Mouse (Mus musculus) CH12.LX (cell line): ENCODE results near the gene Tex29. TPM values are rescaled to one million over a fixed set of nuclear protein-coding genes. Genes with fewer than 3 reads are reported as not detected.
"Not testable (repeated sequence)": the region's sequence is repeated elsewhere in the genome, so short reads cannot be mapped to it uniquely, and the experiment has no call there.

Experiments used
- DNase-seq: peaks from one replicate; pipeline ENCODE4 v3.0.0-alpha.2; 2013; ENCODE audit errors: extremely low read depth
- H3K27ac ChIP-seq: 2 replicates; pipeline ENCODE4 v1.5.1; 2012; ENCODE audit warnings: low read depth, mild to moderate bottlenecking, control low read depth, moderate library complexity; ENCODE audit not compliant: insufficient read depth
- H3K27me3 ChIP-seq: replicated peaks from 2 replicates; pipeline ENCODE3; 2012; ENCODE audit warnings: inconsistent platforms
- H3K36me3 ChIP-seq, 2 experiments: replicated peaks in 1 of 2; 2 replicates each; pipeline versions ENCODE3 to v1.6.1; 2012; ENCODE audit warnings: inconsistent platforms in 1 of 2, low read length in 1 of 2, mild to moderate bottlenecking in 1 of 2, mixed read lengths in 1 of 2, moderate library complexity in 1 of 2; ENCODE audit not compliant: control insufficient read depth in 1 of 2, insufficient read depth in 1 of 2
- H3K4me1 ChIP-seq, 2 experiments: 2 replicates each; pipeline ENCODE4 v1.6.1; 2012; ENCODE audit warnings: inconsistent platforms in 1 of 2, moderate library complexity in 1 of 2; ENCODE audit not compliant: insufficient read depth in 2 of 2, control insufficient read depth in 1 of 2
- H3K4me2 ChIP-seq: 2 replicates; pipeline ENCODE4 v1.6.1; 2012; ENCODE audit warnings: low read depth, mild to moderate bottlenecking, control low read depth; ENCODE audit not compliant: poor library complexity, insufficient read depth, severe bottlenecking
- H3K4me3 ChIP-seq, 3 experiments: fragments of 150-350 bp in 1 of 3; sonication (generic) in 1 of 3; replicated peaks in 1 of 3; 2 replicates each; pipeline versions ENCODE3 to v1.5.1; 2011 to 2012; ENCODE audit warnings: low read depth in 2 of 3, low read length in 2 of 3, mild to moderate bottlenecking in 2 of 3, moderate library complexity in 2 of 3, control low read depth in 1 of 3, improper control_type of control experiment in 1 of 3, inconsistent platforms in 1 of 3, mixed read lengths in 1 of 3; ENCODE audit not compliant: poor library complexity in 1 of 3
- H3K79me2 ChIP-seq: replicated peaks from 2 replicates; pipeline ENCODE4 v1.6.1; 2012; ENCODE audit warnings: mild to moderate bottlenecking, moderate library complexity; ENCODE audit not compliant: control insufficient read depth, poor library complexity, insufficient read depth, severe bottlenecking; ENCODE audit errors: extremely low read depth
- H3K9ac ChIP-seq: 2 replicates; pipeline ENCODE4 v1.6.1; 2012; ENCODE audit warnings: low read depth, mild to moderate bottlenecking, control low read depth, moderate library complexity; ENCODE audit not compliant: insufficient read depth
- H3K9me3 ChIP-seq: replicated peaks from 2 replicates; pipeline ENCODE3; 2012; ENCODE audit warnings: low read length, inconsistent platforms, mixed read lengths
- CTCF ChIP-seq, 2 experiments: IDR thresholded peaks in 1 of 2; conservative IDR thresholded peaks in 1 of 2; 2 replicates each; pipeline ENCODE4 v1.5.1; 2011 to 2012; ENCODE audit warnings: low read depth in 2 of 2, low read length in 2 of 2, improper control_type of control experiment in 1 of 2, inconsistent platforms in 1 of 2, mild to moderate bottlenecking in 1 of 2, moderate library complexity in 1 of 2
- EP300 ChIP-seq: IDR thresholded peaks from 2 replicates; pipeline ENCODE4 v1.6.1; 2011; ENCODE audit warnings: low read length, improper control_type of control experiment
- GABPA ChIP-seq: IDR thresholded peaks from 2 replicates; pipeline ENCODE4 v1.6.1; 2012; ENCODE audit warnings: low read depth, low read length, improper control_type of control experiment, inconsistent platforms; ENCODE audit not compliant: insufficient replicate concordance
- JUN ChIP-seq: IDR thresholded peaks from 2 replicates; pipeline ENCODE4 v1.6.1; 2011; ENCODE audit warnings: low read depth, mild to moderate bottlenecking, low read length, improper control_type of control experiment, moderate library complexity; ENCODE audit not compliant: insufficient read depth
- KAT2A ChIP-seq: IDR thresholded peaks from 2 replicates; pipeline ENCODE4 v1.6.1; 2012; ENCODE audit warnings: low read length, improper control_type of control experiment, inconsistent platforms; ENCODE audit not compliant: insufficient replicate concordance
- MAFK ChIP-seq: IDR thresholded peaks from 2 replicates; pipeline ENCODE4 v1.6.1; 2011; ENCODE audit warnings: low read length, improper control_type of control experiment; ENCODE audit not compliant: insufficient replicate concordance
- MAZ ChIP-seq: IDR thresholded peaks from 2 replicates; pipeline ENCODE4 v1.6.1; 2012; ENCODE audit warnings: low read depth, mild to moderate bottlenecking, inconsistent platforms, low read length, improper control_type of control experiment, moderate library complexity
- MXI1 ChIP-seq: IDR thresholded peaks from 2 replicates; pipeline ENCODE4 v1.6.1; 2011; ENCODE audit warnings: mild to moderate bottlenecking, low read depth, low read length, improper control_type of control experiment
- PAX5 ChIP-seq: IDR thresholded peaks from 2 replicates; pipeline ENCODE4 v1.6.1; 2012; ENCODE audit warnings: low read length, inconsistent platforms, mixed read lengths
- POLR2A ChIP-seq: IDR thresholded peaks from 2 replicates; pipeline ENCODE4 v1.6.1; 2011; ENCODE audit warnings: low read depth, mild to moderate bottlenecking, improper control_type of control experiment, low read length
- RAD21 ChIP-seq: IDR thresholded peaks from 2 replicates; pipeline ENCODE4 v1.6.1; 2011; ENCODE audit warnings: low read depth, mild to moderate bottlenecking, low read length, improper control_type of control experiment, moderate library complexity
- RCOR1 ChIP-seq: conservative IDR thresholded peaks from 2 replicates; pipeline ENCODE4 v1.6.1; 2012; ENCODE audit warnings: low read depth, mild to moderate bottlenecking, inconsistent platforms, low read length, improper control_type of control experiment
- SMC3 ChIP-seq: IDR thresholded peaks from 2 replicates; pipeline ENCODE4 v1.6.1; 2011; ENCODE audit warnings: low read depth, low read length, improper control_type of control experiment
- TBP ChIP-seq: conservative IDR thresholded peaks from 2 replicates; pipeline ENCODE4 v1.6.1; 2011; ENCODE audit warnings: low read depth, low read length, improper control_type of control experiment
- TCF12 ChIP-seq: IDR thresholded peaks from 2 replicates; pipeline ENCODE4 v1.6.1; 2014; ENCODE audit warnings: low read depth, mild to moderate bottlenecking, inconsistent platforms, low read length, improper control_type of control experiment
- UBTF ChIP-seq: IDR thresholded peaks from 2 replicates; pipeline ENCODE4 v1.6.1; 2012; ENCODE audit warnings: low read depth, mild to moderate bottlenecking, inconsistent platforms, low read length, improper control_type of control experiment, moderate library complexity
- USF1 ChIP-seq: IDR thresholded peaks from 2 replicates; pipeline ENCODE4 v1.6.1; 2014; ENCODE audit warnings: low read depth, mild to moderate bottlenecking, inconsistent platforms, low read length, improper control_type of control experiment
- USF2 ChIP-seq: conservative IDR thresholded peaks from 2 replicates; pipeline ENCODE4 v1.6.1; 2011; ENCODE audit warnings: low read depth, low read length, improper control_type of control experiment
- ZKSCAN1 ChIP-seq: IDR thresholded peaks from 2 replicates; pipeline ENCODE4 v1.6.1; 2012; ENCODE audit warnings: low read depth, inconsistent platforms, low read length, improper control_type of control experiment, borderline replicate concordance
- dilution Hi-C: fragments of 300-500 bp; cut with MboI; formaldehyde crosslinking; loops from 2 replicates; pipeline ENCODE4 v1.14.3; 2020; ENCODE audit warnings: low sequenced_read_pairs; ENCODE audit not compliant: extremely low pct_unique_long_range_greater_than_20kb, extremely low pct_ligation_motif_present
- in situ Hi-C: fragments of 300-500 bp; cut with MboI; formaldehyde crosslinking; loops from 3 replicates; pipeline ENCODE4 v1.14.3; 2019; ENCODE audit warnings: low sequenced_read_pairs, low pct_ligation_motif_present, low pct_unique_long_range_greater_than_20kb, mixed read lengths
- polyA plus RNA-seq: library from polyadenylated mRNA; unstranded; fragments of >175 nt; gene quantifications from 2 replicates; pipeline ENCODE4 v1.2.1, GENCODE M21; 2012; ENCODE audit warnings: low read depth; ENCODE audit not compliant: insufficient read length
- total RNA-seq, 2 experiments: library from RNA; depleted of rRNA; stranded (reverse); fragments of 300-350 nt in 1 of 2; fragments of >200 nt in 1 of 2; gene quantifications; 2 replicates each; pipeline ENCODE4 v1.2.3; 2012 to 2014

Tex29 gene
- total and polyA plus RNA-seq, 3 experiments: not detected

DNA sequence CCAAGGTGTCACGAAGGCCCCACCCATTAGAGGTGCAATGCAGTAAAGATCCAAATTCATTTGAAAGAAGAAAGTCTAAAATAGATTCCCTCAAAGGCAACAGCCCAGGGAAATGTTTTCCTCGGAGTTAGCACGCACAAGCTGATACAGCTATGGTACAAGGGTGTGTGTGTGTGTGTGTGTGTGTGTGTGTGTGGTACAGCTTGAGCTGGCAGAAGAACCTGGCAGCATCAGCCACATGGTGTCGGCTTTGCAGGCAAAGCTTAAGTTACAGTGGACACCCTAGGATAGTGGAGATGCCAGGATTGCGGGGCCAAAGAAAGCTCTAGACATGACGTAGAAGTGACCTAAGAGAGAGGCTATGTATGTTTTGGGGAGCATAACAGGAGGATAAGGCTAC, 6.5 kb downstream of the Tex29 start:
- Histone ChIP-seq H3K4me2 (no peak overlapping the region), H3K4me3 (no peak overlapping the region), H3K9ac (no peak overlapping the region), H3K36me3 (no peaks in the 10 kb centered on the region), H3K4me1 (peaks cover 4 to 13% of the 10 kb centered on the region in 2 experiments; a peak in 2 of 4 replicates), H3K27me3 (peaks cover 33% of the 10 kb centered on the region), H3K9me3 (no peaks in the 10 kb centered on the region), H3K27ac (no peak overlapping the region), H3K79me2 (no peaks in the 10 kb centered on the region)
- dilution Hi-C loops: no loop called here
- in situ Hi-C loops: no loop called here
- TF ChIP-seq EP300 (no peak), TBP (no peak), MXI1 (no peak), JUN (no peak), ZKSCAN1 (no peak), MAFK (no peak), UBTF (no peak), RAD21 (no peak), RCOR1 (no peak), MAZ (no peak), USF1 (no peak), POLR2A (no peak), PAX5 (no peak), USF2 (no peak)
- DNase-seq: no peak

DNA sequence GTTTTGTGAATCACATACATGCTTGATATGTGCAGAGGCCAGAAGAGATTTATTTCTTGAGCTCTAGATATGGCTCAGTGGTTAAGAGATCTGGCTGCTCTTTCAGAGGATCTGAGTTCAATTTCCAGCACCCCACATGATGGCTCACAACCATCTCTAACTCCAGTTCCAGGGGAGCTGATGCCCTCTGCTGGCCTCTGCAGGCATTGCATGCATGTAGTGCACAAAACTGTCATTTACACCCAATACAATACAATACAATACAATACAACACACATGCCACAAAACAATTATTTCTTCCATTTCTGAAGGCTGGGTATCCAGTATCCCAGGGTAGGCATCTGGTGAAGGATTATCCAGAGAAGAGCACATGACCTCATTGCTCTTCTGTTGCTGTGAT, 27.6 kb downstream of the Tex29 start:
- Histone ChIP-seq H3K9ac (no peak overlapping the region), H3K4me3 (no peak overlapping the region), H3K9me3 (peaks cover 10% of the 10 kb centered on the region), H3K4me1 (no peaks in the 10 kb centered on the region), H3K36me3 (no peaks in the 10 kb centered on the region), H3K4me2 (no peak overlapping the region), H3K27ac (no peak overlapping the region), H3K79me2 (no peaks in the 10 kb centered on the region), H3K27me3 (peaks cover 46% of the 10 kb centered on the region)
- in situ Hi-C loops (no loop called here), dilution Hi-C loops (no loop called here)
- DNase-seq: no peak
- TF ChIP-seq CTCF (conservative IDR thresholded peaks at IDR 0.05 in 1 of 2, IDR thresholded peaks at IDR 0.05 in 1 of 2; ENCODE audit: low read depth in 2 of 2, low read length in 2 of 2) (peak; percentile 34 to 46; a peak in 2 of 4 replicates), KAT2A (no peak), UBTF (no peak), TCF12 (no peak), GABPA (no peak), SMC3 (peak; percentile 20; the same call in 1 of the 2 replicates)

DNA sequence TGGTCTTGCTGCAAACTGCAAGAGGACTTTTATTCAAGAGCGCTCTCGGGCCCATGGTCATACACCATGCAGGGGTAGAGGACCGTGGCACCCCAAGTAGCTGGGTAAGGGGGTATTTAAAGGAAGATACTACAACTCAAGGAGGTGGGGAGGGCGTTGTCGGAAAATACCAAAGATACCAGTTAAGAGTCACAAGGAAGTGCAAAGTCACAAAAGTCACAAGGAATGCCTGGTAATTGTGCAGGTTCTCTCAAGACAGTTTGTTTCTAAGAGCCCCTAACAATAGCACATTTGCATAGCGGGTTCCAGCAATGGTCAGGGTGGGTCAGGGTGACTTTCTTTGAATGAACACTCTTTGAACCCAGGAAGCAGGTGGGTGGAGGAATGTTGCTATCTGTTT, 34.0 kb downstream of the Tex29 start:
- H3K4me2 ChIP-seq, H3K4me3 ChIP-seq, H3K79me2 ChIP-seq, in situ Hi-C loops, H3K36me3 ChIP-seq, H3K27ac ChIP-seq, DNase-seq, H3K9ac ChIP-seq, dilution Hi-C loops, H3K4me1 ChIP-seq: not testable (repeated sequence)
- H3K9me3 ChIP-seq: peaks cover 11% of the 10 kb centered on the region
- peaks cover 37% of the 10 kb centered on the region for H3K27me3 ChIP-seq
